Mouse (Mus musculus) myocyte (in vitro differentiated cells): Measurements from ENCODE around the gene Fstl5. TPM values are rescaled to one million over a fixed set of nuclear protein-coding genes. Genes with fewer than 3 reads are reported as not detected.

Source experiments
- H3K27me3 ChIP-seq: one replicate; pipeline ENCODE4 v1.6.1; 2011; ENCODE audit not compliant: control insufficient read depth, insufficient read depth, insufficient read length
- H3K36me3 ChIP-seq: one replicate; pipeline ENCODE4 v1.6.1; 2011; ENCODE audit not compliant: control insufficient read depth, insufficient read depth
- H3K4me2 ChIP-seq: one replicate; pipeline ENCODE4 v1.6.1; 2011; ENCODE audit warnings: low read depth, control low read depth
- H3K4me3 ChIP-seq: one replicate; pipeline ENCODE4 v1.5.1; 2011; ENCODE audit warnings: mild to moderate bottlenecking, control low read depth, moderate library complexity
- H3K79me2 ChIP-seq: one replicate; pipeline ENCODE4 v1.6.1; 2011; ENCODE audit not compliant: control insufficient read depth, insufficient read depth
- H3ac ChIP-seq: one replicate; pipeline ENCODE4 v1.6.1; 2011; ENCODE audit not compliant: control insufficient read depth, insufficient read length
- CEBPB ChIP-seq: IDR thresholded peaks from 2 replicates; pipeline ENCODE4 v1.6.1; 2011; ENCODE audit warnings: mild to moderate bottlenecking, moderate library complexity; ENCODE audit not compliant: poor library complexity, insufficient read depth, severe bottlenecking
- E2F4 ChIP-seq: IDR thresholded peaks from one replicate; pipeline ENCODE4 v1.6.1; 2011; ENCODE audit warnings: mild to moderate bottlenecking, control low read depth, moderate library complexity; ENCODE audit not compliant: insufficient read depth
- MAX ChIP-seq: IDR thresholded peaks from one replicate; pipeline ENCODE4 v1.6.1; 2011; ENCODE audit warnings: low read depth, mild to moderate bottlenecking, control low read depth
- MYOD1 ChIP-seq, 3 experiments: IDR thresholded peaks; one replicate each; pipeline ENCODE4 v1.6.1; 2011; ENCODE audit warnings: control low read depth in 2 of 3, low read depth in 2 of 3, mild to moderate bottlenecking in 2 of 3, moderate library complexity in 1 of 3; ENCODE audit not compliant: insufficient read length in 2 of 3, control insufficient read depth in 1 of 3
- MYOG ChIP-seq, 3 experiments: IDR thresholded peaks; one replicate each; pipeline ENCODE4 v1.6.1; 2011; ENCODE audit warnings: control low read depth in 2 of 3, low read depth in 2 of 3, mild to moderate bottlenecking in 2 of 3; ENCODE audit not compliant: insufficient read length in 2 of 3, control insufficient read depth in 1 of 3, insufficient read depth in 1 of 3
- POLR2A ChIP-seq: IDR thresholded peaks from one replicate; pipeline ENCODE4 v1.6.1; 2011; ENCODE audit warnings: low read depth, mild to moderate bottlenecking, control low read depth, moderate library complexity; ENCODE audit not compliant: insufficient read length
- POLR2AphosphoS2 ChIP-seq: IDR thresholded peaks from one replicate; pipeline ENCODE4 v1.6.1; 2011; ENCODE audit warnings: low read depth, control low read depth; ENCODE audit not compliant: insufficient read length
- REST ChIP-seq: IDR thresholded peaks from one replicate; pipeline ENCODE4 v1.6.1; 2011; ENCODE audit warnings: mild to moderate bottlenecking, control low read depth, moderate library complexity; ENCODE audit not compliant: insufficient read depth, insufficient read length
- SRF ChIP-seq: IDR thresholded peaks from one replicate; pipeline ENCODE4 v1.6.1; 2011; ENCODE audit warnings: low read depth; ENCODE audit not compliant: control insufficient read depth, insufficient read length
- TCF12 ChIP-seq: IDR thresholded peaks from one replicate; pipeline ENCODE4 v1.6.1; 2011; ENCODE audit warnings: mild to moderate bottlenecking, control low read depth; ENCODE audit not compliant: poor library complexity, insufficient read depth, severe bottlenecking
- TCF3 ChIP-seq: IDR thresholded peaks from one replicate; pipeline ENCODE4 v1.6.1; 2011; ENCODE audit warnings: low read depth, control low read depth; ENCODE audit not compliant: insufficient read length
- USF1 ChIP-seq: IDR thresholded peaks from one replicate; pipeline ENCODE4 v1.6.1; 2011; ENCODE audit warnings: low read depth, mild to moderate bottlenecking, control low read depth, moderate library complexity
- polyA plus RNA-seq: library from polyadenylated mRNA; unstranded; fragments of >200 nt; fragmentation: generic; extraction: Trizol; gene quantifications from one replicate; pipeline ENCODE4 v1.2.1, GENCODE M21; 2012; ENCODE audit warnings: missing spikeins

Gene Fstl5
- polyA plus RNA-seq, 1 experiment: 0.01 TPM

GRCm38 (mm10) chr3:76567346-76567745 lies 493.3 kb downstream of the Fstl5 start:
- no peaks in the 10 kb centered on the region for H3K36me3 ChIP-seq
- TF ChIP-seq TCF12 (no peak), E2F4 (no peak), SRF (no peak), USF1 (no peak), CEBPB (no peak), POLR2A (no peak), MYOG (IDR thresholded peaks at IDR 0.05; ENCODE audit: control insufficient read depth in 1 of 3, insufficient read depth in 1 of 3, insufficient read length in 2 of 3, low read depth in 2 of 3) (no peak), REST (no peak), TCF3 (no peak), MAX (no peak), POLR2AphosphoS2 (no peak), MYOD1 (IDR thresholded peaks at IDR 0.05; ENCODE audit: control insufficient read depth in 1 of 3, insufficient read length in 2 of 3, low read depth in 2 of 3) (no peak)
- no peaks in the 10 kb centered on the region for H3K27me3 ChIP-seq
- no peak overlapping the region for H3ac ChIP-seq
- H3K79me2 ChIP-seq: no peaks in the 10 kb centered on the region
- no peak overlapping the region for H3K4me3 ChIP-seq
- no peak overlapping the region for H3K4me2 ChIP-seq

GRCm38 (mm10) chr3:76572478-76572877 lies 498.4 kb downstream of the Fstl5 start:
- no peaks in the 10 kb centered on the region for H3K36me3 ChIP-seq
- H3K79me2 ChIP-seq: no peaks in the 10 kb centered on the region
- no peak overlapping the region for H3K4me2 ChIP-seq
- no peak overlapping the region for H3ac ChIP-seq
- TF ChIP-seq CEBPB: no peak
- TF ChIP-seq MAX: no peak
- TF ChIP-seq TCF12: no peak
- TF ChIP-seq USF1: no peak
- no peak overlapping the region for H3K4me3 ChIP-seq
- no peaks in the 10 kb centered on the region for H3K27me3 ChIP-seq

- Histone ChIP-seq H3K79me2 (no peaks in the 10 kb centered on the region), H3K27me3 (no peaks in the 10 kb centered on the region), H3K4me2 (no peak overlapping the region), H3ac (no peak overlapping the region), H3K4me3 (no peak overlapping the region), H3K36me3 (no peaks in the 10 kb centered on the region)
- TF ChIP-seq TCF12 (no peak), CEBPB (no peak), MYOD1 (IDR thresholded peaks at IDR 0.05; ENCODE audit: control insufficient read depth in 1 of 3, insufficient read length in 2 of 3, low read depth in 2 of 3) (no peak), E2F4 (no peak), SRF (no peak), MAX (no peak), MYOG (IDR thresholded peaks at IDR 0.05; ENCODE audit: control insufficient read depth in 1 of 3, insufficient read depth in 1 of 3, insufficient read length in 2 of 3, low read depth in 2 of 3) (no peak), TCF3 (no peak)
These were observed 499.0 kb downstream of the Fstl5 start for GRCm38 (mm10) chr3:76572920-76573541.

DNA sequence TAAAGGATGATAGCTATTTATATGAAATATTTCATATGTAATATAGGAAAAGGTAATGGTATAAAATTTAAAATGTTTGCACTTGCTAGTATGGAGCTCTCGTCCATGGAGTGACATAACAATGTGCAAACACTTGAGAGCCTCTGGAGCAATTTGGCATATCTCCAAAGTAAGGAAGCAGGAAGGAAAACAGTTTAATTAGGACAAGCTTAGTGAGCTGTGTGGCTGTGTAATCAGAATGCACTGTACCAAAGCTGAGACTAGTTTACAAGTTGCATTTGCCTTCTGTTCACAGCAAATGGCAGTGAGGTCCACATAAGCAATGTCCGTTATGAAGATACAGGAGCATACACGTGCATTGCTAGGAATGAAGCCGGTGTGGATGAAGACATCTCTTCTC lies 519.1 kb downstream of the Fstl5 start:
- no peak overlapping the region for H3K4me2 ChIP-seq
- no peaks in the 10 kb centered on the region for H3K36me3 ChIP-seq
- H3K27me3 ChIP-seq: no peaks in the 10 kb centered on the region
- no peak overlapping the region for H3K4me3 ChIP-seq
- no peak for TF ChIP-seq USF1
- no peak for TF ChIP-seq MAX
- TF ChIP-seq REST: no peak
- TF ChIP-seq TCF3: no peak
- no peak for TF ChIP-seq E2F4
- TF ChIP-seq CEBPB: no peak
- no peak for TF ChIP-seq POLR2A
- no peak for TF ChIP-seq POLR2AphosphoS2
- TF ChIP-seq SRF: no peak
- TF ChIP-seq MYOG (IDR thresholded peaks at IDR 0.05; ENCODE audit: control insufficient read depth in 1 of 3, insufficient read depth in 1 of 3, insufficient read length in 2 of 3, low read depth in 2 of 3): no peak
- no peak for TF ChIP-seq MYOD1 (IDR thresholded peaks at IDR 0.05; ENCODE audit: control insufficient read depth in 1 of 3, insufficient read length in 2 of 3, low read depth in 2 of 3)
- no peak for TF ChIP-seq TCF12
- H3ac ChIP-seq: no peak overlapping the region
- H3K79me2 ChIP-seq: no peaks in the 10 kb centered on the region

DNA sequence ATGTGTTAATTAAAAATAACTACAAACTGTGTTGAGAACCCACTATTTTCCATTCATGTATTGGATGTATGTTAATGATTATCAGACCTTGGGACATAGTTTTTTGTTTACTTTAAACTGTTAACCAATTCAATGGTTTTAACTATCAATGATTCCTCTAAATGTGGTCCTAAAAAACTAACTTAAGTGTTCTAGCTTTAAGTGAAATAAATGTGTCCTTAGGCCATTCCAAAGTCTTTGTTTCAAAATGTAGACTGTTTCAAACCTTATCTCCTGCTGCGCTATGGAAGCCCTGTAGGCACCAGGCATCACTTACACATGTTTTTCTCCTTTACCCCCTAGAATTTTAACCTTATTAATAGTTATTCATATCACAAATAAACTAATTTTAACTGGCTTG lies 546.0 kb downstream of the Fstl5 start:
- no peak for TF ChIP-seq E2F4
- no peak for TF ChIP-seq TCF3
- TF ChIP-seq POLR2A: no peak
- no peak for TF ChIP-seq MYOG (IDR thresholded peaks at IDR 0.05; ENCODE audit: control insufficient read depth in 1 of 3, insufficient read depth in 1 of 3, insufficient read length in 2 of 3, low read depth in 2 of 3)
- no peak for TF ChIP-seq SRF
- no peak for TF ChIP-seq TCF12
- TF ChIP-seq MAX: no peak
- no peak for TF ChIP-seq REST
- no peak for TF ChIP-seq POLR2AphosphoS2
- TF ChIP-seq MYOD1 (IDR thresholded peaks at IDR 0.05; ENCODE audit: control insufficient read depth in 1 of 3, insufficient read length in 2 of 3, low read depth in 2 of 3): no peak
- no peak for TF ChIP-seq CEBPB
- no peak for TF ChIP-seq USF1

More for the DNA sequence above, 546.0 kb downstream of the Fstl5 start:
- Histone ChIP-seq H3K4me3 (no peak overlapping the region), H3ac (no peak overlapping the region), H3K4me2 (no peak overlapping the region), H3K36me3 (no peaks in the 10 kb centered on the region), H3K79me2 (no peaks in the 10 kb centered on the region), H3K27me3 (no peaks in the 10 kb centered on the region)
